Mouse (Mus musculus) limb, embryonic 10.5 days (tissue): ENCODE results near the gene Osbpl5. TPM values are rescaled to one million over a fixed set of nuclear protein-coding genes. Genes with fewer than 3 reads are reported as not detected.
A peak's percentile ranks its signal among the peaks of the same experiment; 100 is the strongest.
"Not testable (repeated sequence)": the region's sequence is repeated elsewhere in the genome, so short reads cannot be mapped to it uniquely, and the experiment has no call there.

Experiments used
- DNase-seq: peaks from one replicate; pipeline ENCODE4 v3.0.0-alpha.2; 2017; ENCODE audit warnings: low spot score
- H3K27ac ChIP-seq: fragments of 300-500 bp; sonication (generic); 2 replicates; pipeline ENCODE4 v1.5.1; 2016; ENCODE audit warnings: mild to moderate bottlenecking
- H3K27me3 ChIP-seq: fragments of 300-500 bp; sonication (generic); 2 replicates; pipeline ENCODE4 v1.6.1; 2016; ENCODE audit warnings: low read depth, mild to moderate bottlenecking; ENCODE audit not compliant: poor library complexity, severe bottlenecking
- H3K36me3 ChIP-seq: fragments of 300-500 bp; sonication (generic); 2 replicates; pipeline ENCODE4 v1.6.1; 2016; ENCODE audit warnings: mild to moderate bottlenecking, moderate library complexity
- H3K4me1 ChIP-seq: fragments of 300-500 bp; sonication (generic); 2 replicates; pipeline ENCODE4 v1.6.1; 2016
- H3K4me3 ChIP-seq: fragments of 300-500 bp; sonication (generic); 2 replicates; pipeline ENCODE4 v1.5.1; 2016; ENCODE audit warnings: mild to moderate bottlenecking, moderate library complexity
- H3K9me3 ChIP-seq: fragments of 300-500 bp; sonication (generic); replicated peaks from 2 replicates; pipeline ENCODE4 v1.6.1; 2016; ENCODE audit warnings: mild to moderate bottlenecking
- WGBS: fragments of 180-500 bp; shearing (Covaris S2); methylation state at CpG from one replicate; pipeline ENCODE4 v1.1.7; 2016; 5-methylcytosine and 5-hydroxymethylcytosine counted together
- polyA plus RNA-seq: library from polyadenylated mRNA; unstranded; fragments of >200 nt; fragmentation: Nextera tagmentation; extraction: Ambion mirVana; gene quantifications from 2 replicates; pipeline ENCODE4 v1.2.1, GENCODE M21; 2016

Gene Osbpl5
- polyA plus RNA-seq, 1 experiment from 2014 or later: 19.9 TPM

GRCm38 (mm10) chr7:143689481-143689880 lies 67.3 kb downstream of the Osbpl5 start:
- no peaks in the 10 kb centered on the region for H3K9me3 ChIP-seq
- H3K4me3 ChIP-seq: no peak overlapping the region
- no peak for DNase-seq
- WGBS: 72% methylated on average over 7 of the region's 7 CpGs
- peaks cover 4% of the 10 kb centered on the region; the same call in 1 of the 2 replicates for H3K4me1 ChIP-seq
- H3K27ac ChIP-seq: no peak overlapping the region
- peaks cover 55% of the 10 kb centered on the region for H3K36me3 ChIP-seq
- peaks cover 15% of the 10 kb centered on the region; the same call in 1 of the 2 replicates for H3K27me3 ChIP-seq

GRCm38 (mm10) chr7:143686676-143687075 lies 70.1 kb downstream of the Osbpl5 start:
- 86% methylated on average over 3 of the region's 3 CpGs for WGBS
- Histone ChIP-seq H3K36me3 (peaks cover 29% of the 10 kb centered on the region), H3K27me3 (peaks cover 15% of the 10 kb centered on the region; the same call in 1 of the 2 replicates)
- H3K9me3 ChIP-seq, H3K27ac ChIP-seq, DNase-seq, H3K4me1 ChIP-seq, H3K4me3 ChIP-seq: not testable (repeated sequence)

DNA sequence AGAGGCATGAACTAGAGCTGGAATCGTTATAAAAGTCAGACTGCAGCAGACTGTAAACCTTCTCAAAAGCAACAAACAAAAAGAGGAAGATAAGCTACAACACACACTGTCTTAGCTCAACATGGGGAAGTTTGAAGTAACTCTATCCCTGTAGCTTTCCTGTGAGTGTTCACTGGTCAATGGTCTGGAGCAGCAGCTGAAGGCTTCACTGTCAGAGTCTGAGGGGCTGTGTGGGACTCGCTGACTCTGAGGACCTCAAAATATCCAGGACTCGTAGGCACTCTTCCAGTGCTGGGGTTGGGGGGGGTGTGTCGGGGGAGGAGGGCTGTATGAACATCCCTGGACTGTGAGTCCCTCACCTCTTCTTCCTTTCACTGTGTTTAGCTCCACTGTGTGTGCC lies 70.6 kb downstream of the Osbpl5 start:
- H3K9me3 ChIP-seq, DNase-seq, H3K4me1 ChIP-seq, H3K4me3 ChIP-seq, H3K27ac ChIP-seq: not testable (repeated sequence)
- WGBS: 55% methylated on average over 4 of the region's 4 CpGs
- Histone ChIP-seq H3K27me3 (peaks cover 15% of the 10 kb centered on the region; the same call in 1 of the 2 replicates), H3K36me3 (peaks cover 24% of the 10 kb centered on the region)

GRCm38 (mm10) chr7:143685359-143686067 lies 71.3 kb downstream of the Osbpl5 start, which contains the start of gene Tnfrsf23:
Gene Tnfrsf23 (minus strand): TSS chr7:143685872.
- peak; percentile 49 for DNase-seq
- Histone ChIP-seq H3K4me3 (peak within 1 kb of the TSS; percentile 52), H3K4me1 (peaks cover 4% of the 10 kb centered on the region; the same call in 1 of the 2 replicates), H3K27ac (no peak within 1 kb of the TSS), H3K27me3 (peaks cover 15% of the 10 kb centered on the region; the same call in 1 of the 2 replicates), H3K36me3 (peaks cover 17% of the 10 kb centered on the region), H3K9me3 (no peaks in the 10 kb centered on the region)
- 5% methylated on average over 35 of the region's 35 CpGs for WGBS

DNA sequence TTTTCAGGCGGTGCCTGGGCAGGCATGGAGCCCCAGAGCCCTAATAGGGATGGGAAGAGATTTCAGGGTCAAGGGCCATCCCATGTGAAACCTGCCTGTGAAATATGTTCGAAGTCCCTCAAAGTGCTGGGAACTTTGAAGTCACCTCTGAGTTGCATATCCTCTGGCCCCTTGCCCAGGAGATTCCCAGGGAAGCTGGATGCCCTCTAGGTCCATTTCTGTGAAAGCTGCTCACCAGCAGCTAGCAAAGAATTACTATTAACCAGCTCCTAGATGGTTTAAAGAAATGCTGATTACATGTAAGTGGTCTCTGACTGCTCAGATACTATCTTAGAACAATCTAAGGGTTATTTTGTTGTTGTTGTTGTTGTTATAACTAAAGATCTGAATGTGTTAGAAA lies 72.2 kb downstream of the Osbpl5 start:
- H3K36me3 ChIP-seq, DNase-seq, H3K9me3 ChIP-seq, H3K4me3 ChIP-seq, H3K4me1 ChIP-seq, H3K27ac ChIP-seq: not testable (repeated sequence)
- H3K27me3 ChIP-seq: peaks cover 15% of the 10 kb centered on the region; the same call in 1 of the 2 replicates
- WGBS: 82% methylated on average over 2 of the region's 2 CpGs

DNA sequence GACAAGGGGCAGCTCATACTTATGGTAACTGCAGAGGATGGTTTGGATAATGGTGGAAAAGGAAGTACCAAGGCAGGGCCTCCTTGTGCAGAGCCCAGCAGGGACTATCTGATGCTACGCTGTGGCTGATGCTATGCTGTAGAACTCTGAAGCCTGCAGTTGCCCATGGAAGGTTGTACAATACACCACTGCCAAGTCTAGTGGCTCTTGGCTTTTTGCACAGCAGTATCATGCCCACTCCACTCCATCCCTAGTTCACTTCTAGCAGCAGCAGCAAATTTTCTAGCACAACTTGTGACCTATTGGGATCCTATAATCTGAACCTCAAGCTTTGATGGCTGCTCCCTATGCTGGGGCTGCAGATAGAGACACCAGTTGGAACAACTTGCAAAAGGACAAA lies 75.2 kb downstream of the Osbpl5 start:
- Histone ChIP-seq H3K27me3 (peaks cover 11% of the 10 kb centered on the region; the same call in 1 of the 2 replicates), H3K4me3 (no peak overlapping the region), H3K4me1 (peaks cover 4% of the 10 kb centered on the region; the same call in 1 of the 2 replicates), H3K9me3 (no peaks in the 10 kb centered on the region), H3K36me3 (no peaks in the 10 kb centered on the region), H3K27ac (no peak overlapping the region)
- WGBS: 100% methylated on average over 1 of the region's 1 CpGs
- no peak for DNase-seq

DNA sequence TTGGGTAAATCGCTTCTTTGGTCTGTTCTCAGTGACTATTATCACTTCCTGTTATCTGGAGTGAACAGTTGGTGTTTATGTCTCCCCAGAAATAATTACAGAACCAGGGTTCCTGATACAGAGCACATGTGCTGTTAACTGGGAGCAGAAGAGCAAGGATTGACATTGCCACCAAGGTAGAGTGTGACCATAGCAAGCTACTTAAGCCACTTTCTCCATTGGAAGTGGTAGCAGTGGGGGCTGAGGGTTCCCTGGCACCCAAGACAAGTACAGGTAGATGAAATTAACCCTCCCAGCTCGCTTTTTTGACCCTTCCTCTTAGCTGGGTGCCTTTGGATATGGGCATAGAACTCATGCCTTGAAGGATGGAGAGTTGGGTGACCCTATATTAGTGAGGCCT lies 75.9 kb downstream of the Osbpl5 start:
- H3K27ac ChIP-seq, H3K4me3 ChIP-seq, DNase-seq, H3K4me1 ChIP-seq, H3K36me3 ChIP-seq, H3K27me3 ChIP-seq, H3K9me3 ChIP-seq: not testable (repeated sequence)
- 59% methylated on average over 2 of the region's 2 CpGs for WGBS

DNA sequence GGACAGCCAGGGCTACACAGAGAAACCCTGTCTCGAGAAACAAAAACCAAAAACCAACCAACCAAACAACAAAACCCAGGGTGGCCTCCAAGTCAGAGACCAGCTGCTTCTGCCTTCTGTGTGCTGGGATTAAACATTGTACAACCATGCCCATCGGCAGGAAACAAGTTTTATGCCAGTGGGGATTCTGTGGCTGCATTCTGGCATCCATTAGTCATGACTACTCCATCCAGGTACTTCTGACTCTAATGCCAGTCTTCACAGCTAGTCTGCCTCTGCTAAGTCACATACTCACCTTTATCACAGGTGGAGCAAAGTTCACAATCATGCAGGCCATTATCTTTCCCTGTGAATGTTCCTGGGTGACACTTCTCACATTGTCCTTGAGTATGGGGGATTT lies 77.1 kb downstream of the Osbpl5 start:
- H3K4me3 ChIP-seq, H3K27ac ChIP-seq, H3K27me3 ChIP-seq, H3K36me3 ChIP-seq, DNase-seq, H3K4me1 ChIP-seq, H3K9me3 ChIP-seq: not testable (repeated sequence)
- WGBS: 81% methylated on average over 2 of the region's 2 CpGs

DNA sequence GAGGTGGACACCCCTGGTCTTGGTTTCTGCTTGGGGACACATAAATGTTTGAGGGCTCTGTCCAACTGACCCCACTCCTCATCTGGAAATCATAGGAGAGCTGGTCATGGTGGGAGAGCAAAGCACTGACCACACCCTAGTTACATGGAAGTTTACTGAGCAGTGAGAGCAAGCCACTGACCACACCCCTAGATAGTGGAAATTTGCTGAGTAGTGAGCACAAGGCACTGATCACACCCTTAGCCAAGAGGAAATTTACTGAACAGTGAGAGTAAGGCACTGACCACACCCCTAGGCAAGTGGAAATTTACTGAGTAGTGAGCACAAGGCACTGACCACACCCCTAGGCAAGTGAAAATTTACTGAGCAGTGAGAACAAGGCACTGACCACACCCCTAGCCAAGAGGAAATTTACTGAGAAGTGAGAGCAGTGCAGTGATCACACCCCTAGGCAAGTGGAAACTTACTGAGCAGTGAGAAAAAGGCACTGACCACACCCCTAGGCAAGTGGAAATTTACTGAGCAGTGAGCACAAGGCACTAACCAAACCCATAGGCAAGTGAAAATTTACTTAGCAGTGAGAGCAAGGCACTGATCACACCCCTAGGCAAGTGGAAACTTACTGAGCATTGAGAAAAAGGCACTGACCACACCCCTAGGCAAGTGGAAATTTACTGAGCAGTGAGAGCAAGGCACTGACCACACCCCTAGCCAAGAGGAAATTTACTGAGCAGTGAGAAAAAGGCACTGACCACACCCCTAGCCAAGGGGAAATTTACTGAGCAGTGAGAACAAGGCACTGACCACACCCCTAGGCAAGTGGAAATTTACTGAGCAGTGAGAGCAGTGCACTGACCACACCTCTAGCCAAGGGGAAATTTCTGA lies 90.1 kb downstream of the Osbpl5 start:
- DNase-seq: no peak
- Histone ChIP-seq H3K36me3 (no peaks in the 10 kb centered on the region), H3K9me3 (no peaks in the 10 kb centered on the region), H3K27me3 (no peaks in the 10 kb centered on the region), H3K27ac (no peak overlapping the region), H3K4me3 (no peak overlapping the region), H3K4me1 (0 out of 2 replicates have a peak, but pooled peaks cover 3% of the 10 kb centered on the region)

- Histone ChIP-seq H3K4me3 (no peak overlapping the region), H3K27me3 (no peaks in the 10 kb centered on the region), H3K4me1 (0 out of 2 replicates have a peak, but pooled peaks cover 3% of the 10 kb centered on the region), H3K36me3 (no peaks in the 10 kb centered on the region), H3K9me3 (no peaks in the 10 kb centered on the region), H3K27ac (no peak overlapping the region)
- DNase-seq: no peak
- 93% methylated on average over 2 of the region's 2 CpGs for WGBS
These were observed 93.3 kb downstream of the Osbpl5 start for GRCm38 (mm10) chr7:143663470-143663869.

GRCm38 (mm10) chr7:143660797-143661196 lies 96.0 kb downstream of the Osbpl5 start:
- Histone ChIP-seq H3K9me3 (no peaks in the 10 kb centered on the region), H3K4me1 (no peaks in the 10 kb centered on the region), H3K4me3 (no peak overlapping the region), H3K36me3 (no peaks in the 10 kb centered on the region), H3K27ac (no peak overlapping the region), H3K27me3 (no peaks in the 10 kb centered on the region)
- DNase-seq: no peak

- DNase-seq, H3K9me3 ChIP-seq, H3K27me3 ChIP-seq, H3K36me3 ChIP-seq, H3K4me1 ChIP-seq, H3K27ac ChIP-seq: not testable (repeated sequence)
- 59% methylated on average over 10 of the region's 10 CpGs for WGBS
- peak overlapping the region; percentile 72 for H3K4me3 ChIP-seq
These were observed 106.9 kb downstream of the Osbpl5 start for GRCm38 (mm10) chr7:143649769-143650346.
